Mouse (Mus musculus) kidney, postnatal 10 days (tissue): ENCODE measurements at regions not wholly inside any gene's neighbourhood (a gene's known extent, or its start where the extent isn't known, plus 50 kb on each side); places are given as distances from the start of the nearest gene placed in this dataset.

Experiments
- DNase-seq: peaks from one replicate; pipeline ENCODE4 v3.0.0; 2021; ENCODE audit warnings: mixed read lengths

DNA sequence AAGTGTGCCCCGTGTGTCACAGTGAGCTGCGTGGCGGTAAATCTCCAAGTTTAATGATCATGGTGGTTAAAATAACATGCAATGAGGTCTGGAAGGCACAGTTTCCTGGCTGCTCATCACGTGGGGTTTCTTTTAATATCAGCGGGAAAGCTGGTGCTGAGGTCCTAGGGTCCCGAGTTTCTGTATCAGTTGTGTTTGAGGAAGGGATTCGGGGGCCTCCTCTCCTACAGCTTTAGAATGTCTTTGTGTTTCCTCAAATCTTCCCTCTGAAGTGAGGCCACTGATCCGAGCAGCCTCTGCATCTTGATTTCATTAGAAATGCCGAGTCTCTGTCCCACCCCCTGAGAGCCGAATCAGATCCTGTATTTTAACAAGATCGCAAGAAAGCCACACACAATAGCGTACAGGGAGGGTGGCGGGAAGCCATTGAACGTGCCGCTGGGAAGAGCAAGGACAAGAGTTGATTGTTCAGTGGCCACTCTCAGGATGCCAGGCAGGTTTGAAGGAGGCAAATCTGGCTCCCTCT lies 215.5 kb downstream of the Ppp4r2 start:
- no peak for DNase-seq

DNA sequence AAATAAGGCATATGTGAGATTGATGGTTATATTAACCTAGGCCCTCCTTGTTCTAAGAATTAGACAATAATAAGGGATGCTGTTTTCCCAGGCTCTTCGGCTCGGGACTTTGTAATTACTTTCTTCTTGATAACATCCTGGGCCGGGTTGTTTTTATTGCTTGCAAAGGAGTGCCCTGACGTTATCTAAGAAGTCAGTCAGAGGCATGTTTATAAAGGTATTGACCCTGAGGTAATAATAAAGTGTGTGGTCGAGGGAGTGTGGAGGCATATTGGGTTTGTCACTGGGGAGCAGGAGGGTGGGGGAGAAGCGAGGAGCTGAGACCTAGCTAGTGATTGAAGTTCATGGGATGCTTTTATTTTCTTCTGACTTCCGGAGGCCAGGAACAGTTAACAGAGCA lies 221.5 kb downstream of the Ppp4r2 start:
- DNase-seq, result no peak

DNA sequence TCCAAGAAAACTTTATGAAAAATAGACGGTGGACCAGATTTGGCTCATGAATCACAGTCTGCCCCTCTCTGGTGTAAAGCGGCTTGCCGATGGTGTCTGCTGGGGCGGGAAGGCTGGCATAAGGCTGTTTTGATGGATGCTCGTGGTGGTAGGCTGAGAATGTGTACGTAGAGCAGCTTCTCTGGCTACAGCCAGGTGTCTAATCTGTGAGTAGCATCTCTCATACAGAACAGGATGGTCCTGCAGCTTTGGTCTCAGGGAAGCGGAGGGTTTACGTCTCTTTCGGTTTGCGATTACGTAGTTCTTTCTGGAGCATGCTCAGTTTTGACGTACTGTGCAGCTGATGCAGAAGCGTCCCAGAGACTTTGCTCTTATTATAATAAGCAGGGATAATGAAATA lies 222.9 kb downstream of the Ppp4r2 start:
- no peak for DNase-seq

DNA sequence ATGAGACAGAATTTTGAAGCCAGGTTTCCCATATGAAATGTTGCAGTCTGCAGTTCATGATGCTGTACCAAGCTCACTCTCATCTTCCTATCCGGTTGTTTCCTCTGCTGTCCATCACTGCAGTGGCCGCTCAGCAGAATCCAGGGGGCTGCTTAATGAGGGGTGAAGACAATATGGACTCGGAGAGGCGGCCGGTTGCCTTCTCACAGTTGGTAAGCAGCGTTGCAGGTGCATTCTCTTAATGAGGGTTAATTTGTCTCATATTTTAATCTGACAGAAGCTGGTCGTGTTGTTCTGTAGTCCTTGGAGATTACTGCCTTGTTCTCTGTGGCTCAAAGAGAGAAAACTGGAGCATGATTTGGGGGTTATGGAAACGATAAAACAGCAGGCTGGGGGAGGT lies 225.6 kb downstream of the Ppp4r2 start:
- no peak for DNase-seq

DNA sequence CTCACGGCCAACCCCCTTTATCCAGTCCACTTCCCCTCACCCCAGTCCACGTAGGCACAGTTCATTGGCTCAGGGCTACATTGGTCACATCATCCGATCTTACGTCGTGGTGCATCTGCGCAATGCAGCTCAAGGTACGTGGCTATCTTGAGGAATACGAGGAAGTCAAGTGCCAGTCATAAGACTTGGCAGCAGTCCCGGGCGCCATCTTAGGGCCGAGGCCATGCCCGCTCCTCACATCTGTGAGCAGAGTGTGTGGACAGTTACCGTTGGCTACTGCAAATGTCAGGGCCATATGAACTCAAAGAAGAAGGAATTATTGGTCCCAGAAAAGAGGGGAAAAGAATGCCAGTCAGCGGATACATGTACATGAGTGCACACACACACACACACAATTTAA lies 228.8 kb downstream of the Ppp4r2 start:
- no peak for DNase-seq

DNA sequence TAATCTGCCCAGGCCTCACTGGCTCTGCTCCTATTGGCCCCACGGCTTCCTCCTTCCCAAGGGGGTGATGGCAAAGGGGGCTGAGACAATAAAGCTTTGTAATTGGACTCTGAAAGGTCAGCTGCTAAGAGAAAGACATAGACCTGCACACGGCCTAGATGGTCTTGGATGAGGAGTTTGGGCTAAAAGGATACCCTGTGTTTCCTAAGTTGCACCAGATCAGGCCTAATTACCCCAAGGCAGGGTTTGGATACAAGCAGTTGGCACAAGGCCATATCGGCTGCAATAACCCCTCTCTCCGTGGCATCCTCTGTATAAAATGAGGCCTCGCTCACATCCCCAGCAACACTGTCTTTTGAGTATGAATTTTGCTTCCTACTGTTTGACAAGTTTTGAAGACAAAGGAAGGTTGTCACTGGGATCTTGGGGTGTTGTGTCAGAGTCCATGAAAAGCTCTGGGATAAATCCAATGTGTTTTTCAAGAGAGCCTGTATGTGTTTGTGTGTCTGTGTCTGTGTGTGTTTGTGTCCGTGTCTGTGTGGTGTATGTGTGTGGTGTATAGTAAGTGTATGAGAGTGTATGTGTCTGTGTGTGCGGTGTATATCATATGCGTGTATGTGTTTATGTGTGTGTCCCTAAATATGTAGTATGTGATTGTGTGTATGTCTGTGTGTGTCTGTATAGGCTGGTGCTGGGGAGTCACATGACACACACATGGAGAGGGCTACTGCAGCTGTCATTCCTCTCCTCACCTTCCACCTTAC lies 242.5 kb downstream of the Ppp4r2 start:
- DNase-seq, result no peak

DNA sequence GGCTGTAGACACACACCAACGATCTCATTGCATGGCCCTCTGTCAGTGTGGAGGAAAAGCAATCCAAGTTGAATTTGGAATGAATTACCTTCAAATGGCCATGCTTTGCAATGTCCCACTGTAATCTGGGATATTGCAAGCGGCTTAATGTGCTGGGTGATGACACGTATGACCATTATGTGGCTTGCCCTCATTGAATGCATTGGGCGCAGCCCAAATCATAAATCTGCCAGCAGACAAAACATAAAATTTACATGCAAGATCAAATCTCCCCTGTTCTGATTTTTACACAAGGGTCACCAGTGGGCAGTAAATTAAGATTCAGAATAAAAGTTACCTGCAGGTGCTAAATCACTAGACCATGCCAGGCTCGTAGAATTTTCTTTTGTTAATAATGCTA lies 244.9 kb downstream of the Ppp4r2 start:
- DNase-seq, result no peak

DNA sequence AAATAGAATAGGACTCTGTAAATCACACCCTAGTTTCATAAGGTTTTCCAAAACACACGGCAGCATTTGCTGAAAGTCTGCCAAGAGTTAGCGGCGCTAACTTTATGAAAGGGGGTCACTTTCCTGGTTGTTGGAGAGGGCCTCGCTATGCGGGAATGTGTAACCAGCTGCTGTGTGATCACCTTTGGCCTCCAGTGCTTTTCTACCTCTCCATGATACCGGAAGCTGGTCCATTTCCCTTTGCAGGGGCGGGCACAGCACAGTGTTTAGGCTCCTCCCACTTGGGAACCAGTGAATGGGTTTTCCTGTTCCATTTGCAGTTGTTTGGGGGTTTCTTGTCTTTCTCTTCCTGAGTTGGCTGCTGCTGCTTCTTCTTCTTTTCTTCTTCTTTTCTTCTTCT lies 250.3 kb downstream of the Ppp4r2 start:
- DNase-seq, result no peak

DNA sequence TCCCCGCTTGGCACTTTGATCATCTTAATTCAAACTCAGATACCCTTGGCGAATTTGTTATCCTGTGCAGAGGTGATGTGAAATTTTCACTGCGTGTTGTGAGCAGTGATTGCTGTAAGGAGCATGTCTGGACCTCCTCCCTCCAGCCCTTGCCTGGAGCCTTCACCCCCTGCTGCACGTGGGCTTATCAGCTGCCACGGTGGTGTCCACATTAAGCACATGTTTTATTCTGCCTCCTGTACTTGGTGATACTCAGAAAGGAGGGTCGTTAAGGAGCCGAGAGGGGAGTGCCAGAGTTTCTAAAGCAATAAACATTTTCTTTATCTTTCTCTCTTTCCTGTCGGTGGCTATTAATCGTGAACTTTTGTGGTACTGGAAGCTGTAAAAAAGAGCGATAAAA lies 258.8 kb downstream of the Ppp4r2 start:
- no peak for DNase-seq
